Mouse (Mus musculus) forebrain, embryonic 14.5 days (tissue): ENCODE results near the gene Olfr748. TPM values are rescaled to one million over a fixed set of nuclear protein-coding genes. Genes with fewer than 3 reads are reported as not detected.
"Not testable (repeated sequence)": the region's sequence is repeated elsewhere in the genome, so short reads cannot be mapped to it uniquely, and the experiment has no call there.

Experiments used
- ATAC-seq: fragments of 200-750 bp; cut with Nextera tagmentation; 2 replicates; pipeline ENCODE4 v1.8.0; 2017; ENCODE audit warnings: mild to moderate bottlenecking, moderate library complexity
- DNase-seq: peaks from one replicate; pipeline ENCODE4 v3.0.0-alpha.2; 2015; ENCODE audit warnings: low spot score
- H3K27ac ChIP-seq: fragments of 300-500 bp; sonication (generic); 2 replicates; pipeline ENCODE4 v1.5.1; 2014; ENCODE audit warnings: low read depth, mild to moderate bottlenecking, control low read depth, low read length, moderate library complexity
- H3K27me3 ChIP-seq: fragments of 300-500 bp; sonication (generic); replicated peaks from 2 replicates; pipeline ENCODE4 v1.6.1; 2014; ENCODE audit warnings: low read length, control low read depth, mixed read lengths; ENCODE audit not compliant: control insufficient read depth, insufficient read depth
- H3K36me3 ChIP-seq: fragments of 300-500 bp; sonication (generic); 2 replicates; pipeline ENCODE4 v1.6.1; 2014; ENCODE audit warnings: low read length, control low read depth; ENCODE audit not compliant: control insufficient read depth, insufficient read depth
- H3K4me1 ChIP-seq: fragments of 300-500 bp; sonication (generic); 2 replicates; pipeline ENCODE4 v1.6.1; 2014; ENCODE audit warnings: antibody characterized with exemption, low read length, control low read depth; ENCODE audit not compliant: control insufficient read depth, insufficient read depth
- H3K4me2 ChIP-seq: fragments of 300-500 bp; sonication (generic); 2 replicates; pipeline ENCODE4 v1.6.1; 2014; ENCODE audit warnings: mild to moderate bottlenecking, control low read depth, low read length
- H3K4me3 ChIP-seq: fragments of 300-500 bp; sonication (generic); 2 replicates; pipeline ENCODE4 v1.5.1; 2014; ENCODE audit warnings: low read depth, low read length, control low read depth
- H3K9ac ChIP-seq: fragments of 300-500 bp; sonication (generic); 2 replicates; pipeline ENCODE4 v1.6.1; 2014; ENCODE audit warnings: mild to moderate bottlenecking, low read length, control low read depth, moderate library complexity
- H3K9me3 ChIP-seq: fragments of 300-500 bp; sonication (generic); replicated peaks from 2 replicates; pipeline ENCODE4 v1.6.1; 2016; ENCODE audit warnings: low read length, control low read depth, mixed read lengths; ENCODE audit not compliant: control insufficient read depth
- WGBS: fragments of 180-500 bp; shearing (Covaris S2); extraction: QIAGEN DNeasy Blood & Tissue Kit; methylation state at CpG from one replicate; pipeline ENCODE4 v1.1.7; 2014; 5-methylcytosine and 5-hydroxymethylcytosine counted together
- polyA plus RNA-seq: library from polyadenylated mRNA; unstranded; fragments of >200 nt; fragmentation: Nextera tagmentation; extraction: Ambion mirVana; gene quantifications from 2 replicates; pipeline ENCODE4 v1.2.1, GENCODE M21; 2014

Gene Olfr748
- polyA plus RNA-seq, result not detected in 2 replicates

DNA sequence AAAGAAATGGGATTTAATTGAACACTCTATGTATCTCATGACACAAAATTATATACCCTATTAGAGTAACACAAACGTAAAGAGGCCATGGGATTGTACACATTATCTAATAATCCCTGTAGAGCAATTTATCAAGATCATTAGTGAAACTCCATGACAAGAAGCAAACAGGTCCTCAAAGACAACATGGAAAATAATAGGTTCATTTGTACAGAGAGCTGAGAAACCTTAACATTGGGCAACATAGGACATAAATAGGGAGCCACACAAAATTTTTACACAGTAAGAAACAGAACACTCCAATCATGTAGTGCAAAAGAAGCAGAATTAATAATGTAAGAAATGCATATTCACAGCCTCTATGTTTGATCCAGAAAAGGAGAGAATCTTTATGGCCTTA lies at the start of gene Olfr748:
Gene Olfr748, plus strand, starts transcription at position 301 of the 400 bp plus-strand sequence.
- no peaks in the 10 kb centered on the region for H3K27me3 ChIP-seq
- H3K4me3 ChIP-seq, result no peak within 1 kb of the TSS
- DNase-seq (no peak), ATAC-seq (no peak)
- H3K4me2 ChIP-seq, result no peak within 1 kb of the TSS
- no peak within 1 kb of the TSS for H3K27ac ChIP-seq
- no peak within 1 kb of the TSS for H3K9ac ChIP-seq
- WGBS, result 62% methylated on average over 1 of the region's 1 CpGs
- no peaks in the 10 kb centered on the region for H3K4me1 ChIP-seq
- H3K9me3 ChIP-seq, result no peaks in the 10 kb centered on the region
- H3K36me3 ChIP-seq, result no peaks in the 10 kb centered on the region

DNA sequence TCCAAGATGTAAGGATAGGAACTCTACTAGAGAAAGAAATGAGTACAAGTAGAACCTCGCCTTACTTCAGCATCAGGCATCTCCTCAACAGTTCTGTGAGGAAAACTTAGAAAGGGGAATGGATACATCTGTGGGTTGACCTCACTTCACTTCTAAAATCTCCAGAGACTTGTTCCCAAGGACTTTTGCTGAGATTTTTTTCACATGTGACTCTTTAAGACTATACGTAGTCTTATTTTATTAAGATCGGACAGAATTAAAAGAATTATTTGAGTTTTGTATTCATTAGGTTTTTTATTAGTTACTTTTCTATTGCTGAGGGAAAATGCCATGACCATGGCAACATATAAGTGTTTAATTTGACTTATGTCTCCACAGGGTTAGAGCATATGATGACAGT lies 14.1 kb upstream of the Olfr748 start, which contains the start of gene Olfr747:
Gene Olfr747, minus strand, starts transcription at position 101 of the 400 bp plus-strand sequence.
- DNase-seq, result no peak
- Histone ChIP-seq H3K27ac (no peak within 1 kb of the TSS), H3K36me3 (no peaks in the 10 kb centered on the region), H3K4me2 (no peak within 1 kb of the TSS), H3K4me3 (no peak within 1 kb of the TSS), H3K9me3 (no peaks in the 10 kb centered on the region), H3K9ac (no peak within 1 kb of the TSS), H3K27me3 (no peaks in the 10 kb centered on the region), H3K4me1 (no peaks in the 10 kb centered on the region)
- no peak for ATAC-seq
- 93% methylated on average over 3 of the region's 3 CpGs for WGBS

- H3K27ac ChIP-seq, H3K4me1 ChIP-seq, ATAC-seq, DNase-seq, H3K36me3 ChIP-seq, H3K4me3 ChIP-seq, H3K9ac ChIP-seq, H3K27me3 ChIP-seq, H3K4me2 ChIP-seq, H3K9me3 ChIP-seq: not testable (repeated sequence)
- WGBS, result 95% methylated on average over 14 of the region's 15 CpGs
Measured at GRCm38 (mm10) chr14:50719875-50720274, 12.7 kb downstream of the Olfr748 start.

- H3K9ac ChIP-seq, H3K4me2 ChIP-seq, H3K4me1 ChIP-seq, H3K27me3 ChIP-seq, H3K27ac ChIP-seq, ATAC-seq, H3K4me3 ChIP-seq, DNase-seq, H3K36me3 ChIP-seq, H3K9me3 ChIP-seq: not testable (repeated sequence)
- 81% methylated on average over 3 of the region's 4 CpGs for WGBS
Measured at GRCm38 (mm10) chr14:50722371-50722770, 15.2 kb downstream of the Olfr748 start.

DNA sequence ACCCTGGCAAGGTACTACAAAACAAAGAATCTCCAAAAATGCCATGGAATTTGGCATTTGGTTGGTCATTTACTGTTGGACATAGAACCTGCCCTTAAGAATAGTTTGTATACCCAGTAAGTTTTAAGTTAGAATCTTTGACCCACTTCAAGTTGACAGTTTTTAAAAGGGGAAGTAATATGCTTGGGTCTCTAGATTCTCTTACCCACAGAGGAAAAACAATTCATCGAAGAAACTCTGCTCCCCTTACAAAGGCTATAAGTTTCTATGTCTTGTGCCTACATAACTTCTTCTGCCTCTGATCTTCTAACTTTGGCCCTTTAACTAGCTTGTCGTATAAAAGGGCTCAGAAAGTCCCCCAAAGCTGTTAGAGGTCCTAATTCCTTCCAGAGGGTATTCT lies 33.2 kb downstream of the Olfr748 start:
- H3K9me3 ChIP-seq, result no peaks in the 10 kb centered on the region
- no peak overlapping the region for H3K4me3 ChIP-seq
- DNase-seq (no peak), ATAC-seq (no peak)
- no peaks in the 10 kb centered on the region for H3K36me3 ChIP-seq
- H3K27me3 ChIP-seq, result no peaks in the 10 kb centered on the region
- no peak overlapping the region for H3K9ac ChIP-seq
- no peak overlapping the region for H3K4me2 ChIP-seq
- no peaks in the 10 kb centered on the region for H3K4me1 ChIP-seq
- 74% methylated on average over 2 of the region's 2 CpGs for WGBS
- H3K27ac ChIP-seq, result no peak overlapping the region

DNA sequence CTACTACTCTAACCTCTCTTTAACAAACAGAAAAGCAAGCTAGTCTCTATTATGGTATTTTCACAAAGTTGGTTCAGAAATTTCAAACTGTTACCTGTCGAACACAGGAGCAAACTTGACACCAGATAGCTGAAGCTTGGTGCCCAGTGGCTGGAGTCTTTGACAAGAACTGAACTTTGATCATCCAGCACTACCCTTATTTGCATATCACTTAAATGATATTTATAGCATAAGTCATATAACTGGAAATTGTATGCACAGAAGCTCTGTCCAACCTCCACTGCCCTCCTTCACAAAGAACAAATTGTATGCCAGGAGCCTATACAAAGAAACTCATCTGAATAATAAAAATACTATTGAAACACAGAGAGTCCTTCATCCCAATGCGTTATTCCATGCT lies 34.4 kb downstream of the Olfr748 start:
- WGBS, result 71% methylated on average over 2 of the region's 2 CpGs
- no peak overlapping the region for H3K4me2 ChIP-seq
- H3K27me3 ChIP-seq, result no peaks in the 10 kb centered on the region
- no peak overlapping the region for H3K4me3 ChIP-seq
- H3K27ac ChIP-seq, result no peak overlapping the region
- DNase-seq (no peak), ATAC-seq (no peak)
- no peak overlapping the region for H3K9ac ChIP-seq
- H3K36me3 ChIP-seq, result no peaks in the 10 kb centered on the region
- no peaks in the 10 kb centered on the region for H3K9me3 ChIP-seq
- H3K4me1 ChIP-seq, result no peaks in the 10 kb centered on the region

GRCm38 (mm10) chr14:50744994-50745393 lies 37.8 kb downstream of the Olfr748 start, which contains the start of gene Olfr749:
Olfr749 (minus strand) TSS chr14:50745094.
- H3K9me3 ChIP-seq, result no peaks in the 10 kb centered on the region
- H3K27me3 ChIP-seq, result no peaks in the 10 kb centered on the region
- H3K27ac ChIP-seq, result no peak within 1 kb of the TSS
- no peak within 1 kb of the TSS for H3K9ac ChIP-seq
- ATAC-seq (no peak), DNase-seq (no peak)
- H3K4me3 ChIP-seq, result no peak within 1 kb of the TSS
- H3K4me1 ChIP-seq, result no peaks in the 10 kb centered on the region
- H3K4me2 ChIP-seq, result no peak within 1 kb of the TSS
- H3K36me3 ChIP-seq, result no peaks in the 10 kb centered on the region

GRCm38 (mm10) chr14:50758416-50759085 lies 51.4 kb downstream of the Olfr748 start:
- peaks cover 5% of the 10 kb centered on the region; the same call in 1 of the 2 replicates for H3K36me3 ChIP-seq
- no peak overlapping the region for H3K4me2 ChIP-seq
- H3K27me3 ChIP-seq, result no peaks in the 10 kb centered on the region
- no peak overlapping the region for H3K9ac ChIP-seq
- H3K9me3 ChIP-seq, result no peaks in the 10 kb centered on the region
- DNase-seq (peak; percentile 42), ATAC-seq (peak; percentile 70; the same call in 1 of the 2 replicates)
- peaks cover 2% of the 10 kb centered on the region; the same call in 1 of the 2 replicates for H3K4me1 ChIP-seq
- H3K4me3 ChIP-seq, result no peak overlapping the region
- no peak overlapping the region for H3K27ac ChIP-seq
- 48% methylated on average over 5 of the region's 5 CpGs for WGBS
